Mouse (Mus musculus): Measurements from ENCODE around the gene Cep135. TPM values are rescaled to one million over a fixed set of nuclear protein-coding genes. Genes with fewer than 3 reads are reported as not detected.

Cep135 gene
- polyA plus RNA-seq, 1 experiment from 2014 or later = 8.7 TPM

DNA sequence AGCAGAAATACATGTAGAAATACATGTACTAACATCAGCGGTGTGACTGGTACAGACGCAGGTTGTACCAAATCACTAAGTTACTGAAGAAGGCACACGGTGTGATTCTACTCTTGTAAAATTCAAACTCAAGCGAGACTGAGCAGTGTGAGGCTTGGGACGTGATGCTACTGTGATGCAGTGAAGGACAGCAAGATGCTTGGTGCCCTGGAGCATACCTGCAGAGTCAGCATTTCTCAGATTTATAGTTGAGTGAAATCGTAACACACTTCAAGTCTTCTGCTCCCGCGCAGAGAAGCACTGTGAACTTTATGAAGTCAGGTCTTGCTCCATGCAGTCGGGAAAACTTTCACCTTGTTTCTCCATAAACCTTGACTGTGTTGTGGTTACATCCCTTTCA is 35.3 kb downstream of the Cep135 start:
- Histone ChIP-seq H3K27ac (ENCODE audit: low read depth, low read length) (no peak overlapping the region), H3K4me3 (ENCODE audit: low read depth, low read length) (no peak overlapping the region), H3K9ac (ENCODE audit: low read depth, low read length) (no peak overlapping the region), H3K9me3 (ENCODE audit: control insufficient read depth, low read length) (no peaks in the 10 kb centered on the region), H3K4me1 (replicated peaks; ENCODE audit: control insufficient read depth, insufficient read depth, low read length) (no peaks in the 10 kb centered on the region), H3K27me3 (replicated peaks; ENCODE audit: control insufficient read depth, insufficient read depth, low read length) (no peaks in the 10 kb centered on the region), H3K4me2 (no peak overlapping the region), H3K36me3 (ENCODE audit: control insufficient read depth, insufficient read depth, low read length) (peaks cover 15% of the 10 kb centered on the region; the same call in 1 of the 2 replicates)
- ATAC-seq (replicated peaks; ENCODE audit: low FRiP score) (no peak), DNase-seq (ENCODE audit: low spot score) (no peak)
- WGBS = 93% methylated on average over 9 of the region's 9 CpGs

DNA sequence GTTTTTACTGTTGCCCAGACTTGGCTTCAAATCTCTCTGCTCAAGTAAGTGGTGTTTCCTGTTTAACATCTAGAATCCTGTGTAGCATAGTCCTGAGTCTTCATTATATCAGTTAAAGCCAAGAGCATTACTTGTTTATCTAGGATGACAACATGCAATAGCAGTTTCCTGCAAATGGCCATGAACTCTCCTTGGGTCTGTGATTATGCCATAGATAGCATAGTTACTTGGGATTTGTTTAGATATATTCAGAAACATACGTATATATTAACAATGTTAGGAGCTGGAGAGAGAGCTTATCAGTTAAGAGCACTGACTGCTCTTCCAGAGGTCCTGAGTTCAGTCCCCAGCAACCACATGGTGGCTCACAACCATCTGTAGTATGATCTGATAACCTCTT is 39.3 kb downstream of the Cep135 start:
- Histone ChIP-seq H3K4me1 (replicated peaks; ENCODE audit: control insufficient read depth, insufficient read depth, low read length) (no peaks in the 10 kb centered on the region), H3K27me3 (replicated peaks; ENCODE audit: control insufficient read depth, insufficient read depth, low read length) (no peaks in the 10 kb centered on the region), H3K36me3 (ENCODE audit: control insufficient read depth, insufficient read depth, low read length) (peaks cover 9% of the 10 kb centered on the region; the same call in 1 of the 2 replicates), H3K4me2 (no peak overlapping the region), H3K9ac (ENCODE audit: low read depth, low read length) (no peak overlapping the region), H3K4me3 (ENCODE audit: low read depth, low read length) (no peak overlapping the region), H3K27ac (ENCODE audit: low read depth, low read length) (no peak overlapping the region), H3K9me3 (ENCODE audit: control insufficient read depth, low read length) (no peaks in the 10 kb centered on the region)
- ATAC-seq (replicated peaks; ENCODE audit: low FRiP score) (peak; percentile 57), DNase-seq (ENCODE audit: low spot score) (no peak)
- WGBS = 35% methylated on average over 1 of the region's 1 CpGs

DNA sequence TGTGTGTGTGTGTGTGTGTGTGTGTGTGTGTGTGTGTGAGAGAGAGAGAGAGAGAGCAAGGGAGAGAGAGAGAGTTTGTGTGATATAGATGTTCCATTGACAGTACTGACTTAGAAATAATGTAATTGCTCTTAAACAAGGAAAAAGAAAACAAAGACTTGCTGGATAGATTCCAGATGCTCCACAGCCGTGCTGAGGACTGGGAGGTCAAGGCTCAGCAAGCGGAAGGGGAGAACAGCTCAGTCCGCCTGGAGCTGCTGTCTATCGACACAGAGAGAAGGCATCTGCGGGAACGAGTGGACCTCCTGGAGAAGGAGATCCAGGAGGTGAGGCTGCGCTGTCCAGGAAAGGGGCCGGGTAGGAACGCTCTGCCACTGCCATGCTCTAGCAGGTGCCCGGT is 45.5 kb downstream of the Cep135 start:
- no peak overlapping the region for H3K27ac ChIP-seq (ENCODE audit: low read depth, low read length)
- WGBS = 92% methylated on average over 10 of the region's 10 CpGs
- no peaks in the 10 kb centered on the region for H3K27me3 ChIP-seq (replicated peaks; ENCODE audit: control insufficient read depth, insufficient read depth, low read length)
- H3K4me3 ChIP-seq (ENCODE audit: low read depth, low read length) = no peak overlapping the region
- no peak overlapping the region for H3K9ac ChIP-seq (ENCODE audit: low read depth, low read length)
- H3K4me1 ChIP-seq (replicated peaks; ENCODE audit: control insufficient read depth, insufficient read depth, low read length) = no peaks in the 10 kb centered on the region
- DNase-seq (ENCODE audit: low spot score) (no peak), ATAC-seq (replicated peaks; ENCODE audit: low FRiP score) (no peak)
- no peak overlapping the region for H3K4me2 ChIP-seq
- no peaks in the 10 kb centered on the region for H3K9me3 ChIP-seq (ENCODE audit: control insufficient read depth, low read length)
- H3K36me3 ChIP-seq (ENCODE audit: control insufficient read depth, insufficient read depth, low read length) = peaks cover 12% of the 10 kb centered on the region; the same call in 1 of the 2 replicates

- ATAC-seq (replicated peaks; ENCODE audit: low FRiP score) (no peak), DNase-seq (ENCODE audit: low spot score) (no peak)
- Histone ChIP-seq H3K9ac (ENCODE audit: low read depth, low read length) (no peak overlapping the region), H3K27ac (ENCODE audit: low read depth, low read length) (no peak overlapping the region), H3K36me3 (ENCODE audit: control insufficient read depth, insufficient read depth, low read length) (peaks cover 17% of the 10 kb centered on the region), H3K4me3 (ENCODE audit: low read depth, low read length) (no peak overlapping the region), H3K27me3 (replicated peaks; ENCODE audit: control insufficient read depth, insufficient read depth, low read length) (no peaks in the 10 kb centered on the region), H3K9me3 (ENCODE audit: control insufficient read depth, low read length) (no peaks in the 10 kb centered on the region), H3K4me1 (replicated peaks; ENCODE audit: control insufficient read depth, insufficient read depth, low read length) (no peaks in the 10 kb centered on the region), H3K4me2 (no peak overlapping the region)
- WGBS = 88% methylated on average over 2 of the region's 2 CpGs
Measured at GRCm38 (mm10) chr5:76635592-76635991, 47.1 kb downstream of the Cep135 start.

DNA sequence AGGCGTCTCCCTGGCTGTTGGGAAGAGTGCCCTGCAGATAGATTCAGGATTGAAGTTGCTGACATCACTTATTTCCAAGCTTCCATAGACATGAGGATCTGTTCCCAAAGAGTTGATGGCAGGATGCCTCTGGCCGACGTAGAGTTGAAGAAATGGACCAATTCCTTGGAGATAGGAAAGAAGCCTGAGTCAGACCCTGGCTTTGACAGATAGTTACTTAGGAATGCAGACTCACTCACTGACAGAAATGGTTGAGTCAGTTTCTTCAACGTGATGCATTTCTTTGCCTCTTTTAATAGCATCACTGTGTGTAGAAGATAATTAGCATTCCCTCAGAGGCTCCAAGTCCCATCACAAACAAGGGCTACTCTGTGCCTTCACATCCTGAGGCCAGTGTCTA is 53.6 kb downstream of the Cep135 start:
- WGBS = 89% methylated on average over 4 of the region's 4 CpGs
- Histone ChIP-seq H3K27me3 (replicated peaks; ENCODE audit: control insufficient read depth, insufficient read depth, low read length) (no peaks in the 10 kb centered on the region), H3K4me2 (no peak overlapping the region), H3K9ac (ENCODE audit: low read depth, low read length) (no peak overlapping the region), H3K9me3 (ENCODE audit: control insufficient read depth, low read length) (no peaks in the 10 kb centered on the region), H3K4me1 (replicated peaks; ENCODE audit: control insufficient read depth, insufficient read depth, low read length) (no peaks in the 10 kb centered on the region), H3K36me3 (ENCODE audit: control insufficient read depth, insufficient read depth, low read length) (peaks cover 20% of the 10 kb centered on the region), H3K27ac (ENCODE audit: low read depth, low read length) (no peak overlapping the region), H3K4me3 (ENCODE audit: low read depth, low read length) (no peak overlapping the region)
- ATAC-seq (replicated peaks; ENCODE audit: low FRiP score) (no peak), DNase-seq (ENCODE audit: low spot score) (no peak)

DNA sequence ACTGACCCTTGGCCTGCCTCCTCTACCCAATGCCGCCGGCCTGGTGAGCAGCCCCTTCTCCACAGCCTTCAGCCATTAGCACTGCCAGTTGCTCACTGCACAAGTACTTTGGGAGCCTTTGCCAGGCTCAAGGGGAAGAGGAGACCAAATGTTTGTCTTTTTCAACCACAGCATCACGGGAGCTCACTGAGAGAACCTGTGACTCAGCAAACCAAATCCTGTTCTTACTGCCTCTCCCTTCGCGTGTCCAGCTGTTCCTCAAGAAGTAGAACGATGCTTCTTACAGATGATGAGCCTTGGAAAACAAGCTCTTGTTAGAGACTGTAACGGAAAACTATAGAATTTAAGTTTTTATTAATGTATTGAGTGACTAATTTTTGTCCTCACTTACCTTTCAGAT is 55.7 kb downstream of the Cep135 start:
- no peak overlapping the region for H3K9ac ChIP-seq (ENCODE audit: low read depth, low read length)
- no peak overlapping the region for H3K27ac ChIP-seq (ENCODE audit: low read depth, low read length)
- ATAC-seq (replicated peaks; ENCODE audit: low FRiP score) (no peak), DNase-seq (ENCODE audit: low spot score) (no peak)
- peaks cover 20% of the 10 kb centered on the region for H3K36me3 ChIP-seq (ENCODE audit: control insufficient read depth, insufficient read depth, low read length)
- WGBS = 89% methylated on average over 7 of the region's 7 CpGs
- no peaks in the 10 kb centered on the region for H3K4me1 ChIP-seq (replicated peaks; ENCODE audit: control insufficient read depth, insufficient read depth, low read length)
- H3K4me2 ChIP-seq = no peak overlapping the region
- no peaks in the 10 kb centered on the region for H3K9me3 ChIP-seq (ENCODE audit: control insufficient read depth, low read length)
- no peaks in the 10 kb centered on the region for H3K27me3 ChIP-seq (replicated peaks; ENCODE audit: control insufficient read depth, insufficient read depth, low read length)
- no peak overlapping the region for H3K4me3 ChIP-seq (ENCODE audit: low read depth, low read length)

GRCm38 (mm10) chr5:76645091-76645868 is 56.8 kb downstream of the Cep135 start:
- no peak for DNase-seq (ENCODE audit: low spot score)
- H3K9ac ChIP-seq (ENCODE audit: low read depth, low read length) = no peak overlapping the region
- H3K4me3 ChIP-seq (ENCODE audit: low read depth, low read length) = no peak overlapping the region
- H3K4me2 ChIP-seq = no peak overlapping the region
- ATAC-seq (replicated peaks; ENCODE audit: low FRiP score) = no peak; the same call in 1 of the 2 replicates
- no peaks in the 10 kb centered on the region for H3K9me3 ChIP-seq (ENCODE audit: control insufficient read depth, low read length)
- H3K27me3 ChIP-seq (replicated peaks; ENCODE audit: control insufficient read depth, insufficient read depth, low read length) = no peaks in the 10 kb centered on the region
- H3K4me1 ChIP-seq (replicated peaks; ENCODE audit: control insufficient read depth, insufficient read depth, low read length) = no peaks in the 10 kb centered on the region
- 79% methylated on average over 10 of the region's 10 CpGs for WGBS
- H3K27ac ChIP-seq (ENCODE audit: low read depth, low read length) = no peak overlapping the region
- peaks cover 16% of the 10 kb centered on the region; the same call in 1 of the 2 replicates for H3K36me3 ChIP-seq (ENCODE audit: control insufficient read depth, insufficient read depth, low read length)

DNA sequence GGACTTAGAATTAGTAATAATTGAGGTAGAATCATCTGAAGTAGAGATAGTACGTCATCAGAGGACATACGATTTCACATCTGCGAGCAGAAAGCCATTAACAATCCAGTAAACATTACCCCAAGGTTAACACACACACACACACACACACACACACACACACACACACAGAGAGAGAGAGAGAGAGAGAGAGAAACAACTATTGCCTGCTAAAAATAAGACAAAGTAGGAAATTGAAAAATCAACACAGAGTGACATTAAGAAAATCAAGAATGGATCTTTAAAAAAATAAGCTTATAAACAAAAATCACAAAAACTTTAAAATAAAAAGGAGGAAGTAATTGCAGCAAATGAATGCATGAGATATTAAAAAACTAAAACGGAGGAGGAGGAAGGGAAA is 61.4 kb downstream of the Cep135 start:
- DNase-seq (ENCODE audit: low spot score) (no peak), ATAC-seq (replicated peaks; ENCODE audit: low FRiP score) (no peak)
- no peaks in the 10 kb centered on the region for H3K4me1 ChIP-seq (replicated peaks; ENCODE audit: control insufficient read depth, insufficient read depth, low read length)
- H3K9me3 ChIP-seq (ENCODE audit: control insufficient read depth, low read length) = no peaks in the 10 kb centered on the region
- H3K9ac ChIP-seq (ENCODE audit: low read depth, low read length) = no peak overlapping the region
- H3K27me3 ChIP-seq (replicated peaks; ENCODE audit: control insufficient read depth, insufficient read depth, low read length) = no peaks in the 10 kb centered on the region
- H3K27ac ChIP-seq (ENCODE audit: low read depth, low read length) = no peak overlapping the region
- no peak overlapping the region for H3K4me3 ChIP-seq (ENCODE audit: low read depth, low read length)
- 66% methylated on average over 4 of the region's 4 CpGs for WGBS
- no peaks in the 10 kb centered on the region; the same call in 1 of the 2 replicates for H3K36me3 ChIP-seq (ENCODE audit: control insufficient read depth, insufficient read depth, low read length)
- H3K4me2 ChIP-seq = no peak overlapping the region

- ATAC-seq (replicated peaks; ENCODE audit: low FRiP score) = no peak
- WGBS = 70% methylated on average over 5 of the region's 5 CpGs
- Histone ChIP-seq H3K4me1 (replicated peaks; ENCODE audit: control insufficient read depth, insufficient read depth, low read length) (no peaks in the 10 kb centered on the region), H3K27me3 (replicated peaks; ENCODE audit: control insufficient read depth, insufficient read depth, low read length) (no peaks in the 10 kb centered on the region), H3K9ac (ENCODE audit: low read depth, low read length) (no peak overlapping the region), H3K4me3 (ENCODE audit: low read depth, low read length) (no peak overlapping the region), H3K4me2 (no peak overlapping the region), H3K27ac (ENCODE audit: low read depth, low read length) (no peak overlapping the region), H3K36me3 (ENCODE audit: control insufficient read depth, insufficient read depth, low read length) (no peaks in the 10 kb centered on the region), H3K9me3 (ENCODE audit: control insufficient read depth, low read length) (no peaks in the 10 kb centered on the region)
- DNase-seq (ENCODE audit: low spot score) = no peak
Measured at GRCm38 (mm10) chr5:76651151-76651725, 62.7 kb downstream of the Cep135 start.

Data from liver, embryonic 11.5 days (tissue).